Mouse (Mus musculus): ENCODE results near the gene Rasa4. TPM values are rescaled to one million over a fixed set of nuclear protein-coding genes. Genes with fewer than 3 reads are reported as not detected.
"Not testable (repeated sequence)": the region's sequence is repeated elsewhere in the genome, so short reads cannot be mapped to it uniquely, and the experiment has no call there.

Gene Rasa4
- total and polyA plus RNA-seq, 3 experiments: 1.4 to 2.5 TPM; not detected in 1

GRCm38 (mm10) chr5:136063920-136064319 lies 19.8 kb upstream of the Rasa4 start:
- DNase-seq (ENCODE audit: low read depth, low spot score): no peak
- peaks cover 0 to 2% of the 10 kb centered on the region in 2 experiments; a peak in 1 of 4 replicates for H3K36me3 ChIP-seq (ENCODE audit: control insufficient read depth in 1 of 2, insufficient read depth in 2 of 2, low read length in 2 of 2)
- H3K9me3 ChIP-seq (replicated peaks; ENCODE audit: insufficient read depth, low read length): no peaks in the 10 kb centered on the region
- H3K27me3 ChIP-seq (ENCODE audit: control insufficient read depth in 1 of 2, insufficient read depth in 2 of 2, low read length in 2 of 2): peaks cover 0 to 2% of the 10 kb centered on the region in 2 experiments; a peak in 3 of 4 replicates
- 0 out of 4 replicates have a peak overlapping the region, but pooled peaks of 1 of the 2 experiments have one; percentile 4 for H3K4me3 ChIP-seq (ENCODE audit: control insufficient read depth in 1 of 2, insufficient read depth in 1 of 2, low read depth in 2 of 2, low read length in 2 of 2)
- 0 out of 4 replicates have a peak, but pooled peaks cover 0 to 2% of the 10 kb centered on the region in 2 experiments for H3K4me1 ChIP-seq (ENCODE audit: control insufficient read depth in 1 of 2, insufficient read depth in 2 of 2, low read length in 2 of 2)
- no peaks in the 10 kb centered on the region for H3K79me2 ChIP-seq (ENCODE audit: control insufficient read depth, insufficient read depth, low read length, poor library complexity)
- peak overlapping the region; percentile 30; the same call in 1 of the 2 replicates for H3K9ac ChIP-seq (ENCODE audit: control insufficient read depth, low read depth, low read length, poor library complexity, severe bottlenecking)
- no peak for TF ChIP-seq GABPA (IDR thresholded peaks at IDR 0.05; ENCODE audit: low read depth, low read length)
- TF ChIP-seq CHD2 (IDR thresholded peaks at IDR 0.05; ENCODE audit: low read length): no peak
- TF ChIP-seq RAD21 (IDR thresholded peaks at IDR 0.05; ENCODE audit: low read depth, low read length): no peak
- no peak for TF ChIP-seq MAX (IDR thresholded peaks at IDR 0.05; ENCODE audit: low read length)
- peak; percentile 36; the same call in 1 of the 2 replicates for TF ChIP-seq NRF1 (IDR thresholded peaks at IDR 0.05; ENCODE audit: insufficient read depth, low read depth, low read length, poor library complexity, severe bottlenecking)
- H3K27ac ChIP-seq (ENCODE audit: control insufficient read depth, low read depth, low read length): no peak overlapping the region

- H3K36me3 ChIP-seq (ENCODE audit: control insufficient read depth in 1 of 2, insufficient read depth in 2 of 2, low read length in 2 of 2); H3K27me3 ChIP-seq (ENCODE audit: control insufficient read depth in 1 of 2, insufficient read depth in 2 of 2, low read length in 2 of 2); H3K9me3 ChIP-seq (replicated peaks; ENCODE audit: insufficient read depth, low read length); H3K4me3 ChIP-seq (ENCODE audit: control insufficient read depth in 1 of 2, insufficient read depth in 1 of 2, low read depth in 2 of 2, low read length in 2 of 2); H3K79me2 ChIP-seq (ENCODE audit: control insufficient read depth, insufficient read depth, low read length, poor library complexity); H3K4me1 ChIP-seq (ENCODE audit: control insufficient read depth in 1 of 2, insufficient read depth in 2 of 2, low read length in 2 of 2); H3K9ac ChIP-seq (ENCODE audit: control insufficient read depth, low read depth, low read length, poor library complexity, severe bottlenecking); H3K27ac ChIP-seq (ENCODE audit: control insufficient read depth, low read depth, low read length): not testable (repeated sequence)
- DNase-seq (ENCODE audit: low read depth, low spot score): peak; percentile 23
Measured at GRCm38 (mm10) chr5:136066404-136067148, 17.1 kb upstream of the Rasa4 start.

DNA sequence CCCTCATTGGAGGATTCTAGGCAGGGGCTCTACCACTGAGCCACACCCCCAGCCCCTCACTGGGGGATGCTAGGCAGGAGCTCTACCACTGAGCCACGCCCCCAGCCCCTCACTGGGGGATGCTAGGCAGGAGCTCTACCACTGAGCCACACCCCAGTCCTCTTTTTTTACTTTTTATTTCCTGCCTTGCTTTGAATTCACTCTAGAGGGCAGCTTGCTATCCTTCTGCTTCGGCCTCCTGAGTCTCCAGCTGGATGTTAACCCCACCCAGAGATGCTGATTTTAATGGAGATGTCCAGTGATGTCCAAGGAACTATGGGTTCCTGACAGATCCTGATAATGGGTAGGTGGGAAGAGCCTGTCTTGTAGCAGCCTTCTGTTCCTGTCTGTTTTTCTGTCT lies 14.3 kb upstream of the Rasa4 start:
- H3K79me2 ChIP-seq (ENCODE audit: control insufficient read depth, insufficient read depth, low read length, poor library complexity): no peaks in the 10 kb centered on the region
- TF ChIP-seq GABPA (IDR thresholded peaks at IDR 0.05; ENCODE audit: low read depth, low read length) (no peak), POLR2AphosphoS2 (IDR thresholded peaks at IDR 0.05; ENCODE audit: low read length) (no peak), CHD1 (IDR thresholded peaks at IDR 0.05; ENCODE audit: low read depth, low read length) (no peak), MEF2A (IDR thresholded peaks at IDR 0.05; ENCODE audit: extremely low read depth, insufficient replicate concordance, low read depth, low read length, poor library complexity, severe bottlenecking) (no peak), CTCF (IDR thresholded peaks at IDR 0.05 in 2 of 3, conservative IDR thresholded peaks at IDR 0.05 in 1 of 3; ENCODE audit: control insufficient read depth in 1 of 3, insufficient read depth in 1 of 3, low read depth in 2 of 3, low read length in 3 of 3, poor library complexity in 1 of 3, severe bottlenecking in 1 of 3) (no peak), MAZ (IDR thresholded peaks at IDR 0.05; ENCODE audit: low read depth, low read length) (no peak), POLR2A (IDR thresholded peaks at IDR 0.05; ENCODE audit: control insufficient read depth in 1 of 2, insufficient read depth in 1 of 2, low read depth in 1 of 2, low read length in 2 of 2, poor library complexity in 1 of 2) (no peak), MYC (IDR thresholded peaks at IDR 0.05; ENCODE audit: low read depth, low read length) (no peak), ELF1 (IDR thresholded peaks at IDR 0.05; ENCODE audit: low read depth, low read length) (no peak), HCFC1 (IDR thresholded peaks at IDR 0.05; ENCODE audit: low read depth, low read length) (no peak), ZNF384 (IDR thresholded peaks at IDR 0.05; ENCODE audit: low read depth, low read length) (no peak), BHLHE40 (IDR thresholded peaks at IDR 0.05; ENCODE audit: borderline replicate concordance, low read depth, low read length) (no peak), NELFE (IDR thresholded peaks at IDR 0.05; ENCODE audit: low read depth, low read length) (no peak), USF2 (IDR thresholded peaks at IDR 0.05; ENCODE audit: borderline replicate concordance in 1 of 2, insufficient read depth in 1 of 2, low read depth in 1 of 2, low read length in 2 of 2) (no peak), JUND (IDR thresholded peaks at IDR 0.05; ENCODE audit: low read depth, low read length) (no peak), KAT2A (conservative IDR thresholded peaks at IDR 0.05; ENCODE audit: low read depth, low read length) (no peak), RAD21 (IDR thresholded peaks at IDR 0.05; ENCODE audit: low read depth, low read length) (no peak), UBTF (IDR thresholded peaks at IDR 0.05; ENCODE audit: borderline replicate concordance, insufficient read depth, low read depth, low read length) (no peak), USF1 (IDR thresholded peaks at IDR 0.05; ENCODE audit: low read depth, low read length) (no peak), MAFK (IDR thresholded peaks at IDR 0.05; ENCODE audit: borderline replicate concordance, low read depth, low read length) (no peak)
- H3K36me3 ChIP-seq (ENCODE audit: control insufficient read depth in 1 of 2, insufficient read depth in 2 of 2, low read length in 2 of 2): peaks cover 0 to 3% of the 10 kb centered on the region in 2 experiments; a peak in 1 of 4 replicates
- no peak for DNase-seq (ENCODE audit: low read depth, low spot score)
- no peak overlapping the region for H3K27ac ChIP-seq (ENCODE audit: control insufficient read depth, low read depth, low read length)
- no peaks in the 10 kb centered on the region for H3K9me3 ChIP-seq (replicated peaks; ENCODE audit: insufficient read depth, low read length)
- H3K9ac ChIP-seq (ENCODE audit: control insufficient read depth, low read depth, low read length, poor library complexity, severe bottlenecking): no peak overlapping the region
- peaks cover 0 to 6% of the 10 kb centered on the region in 2 experiments; a peak in 2 of 4 replicates for H3K4me1 ChIP-seq (ENCODE audit: control insufficient read depth in 1 of 2, insufficient read depth in 2 of 2, low read length in 2 of 2)
- H3K27me3 ChIP-seq (ENCODE audit: control insufficient read depth in 1 of 2, insufficient read depth in 2 of 2, low read length in 2 of 2): peaks cover 0 to 2% of the 10 kb centered on the region in 2 experiments; a peak in 1 of 4 replicates
- H3K4me3 ChIP-seq (ENCODE audit: control insufficient read depth in 1 of 2, insufficient read depth in 1 of 2, low read depth in 2 of 2, low read length in 2 of 2): no peak overlapping the region
